Mouse (Mus musculus): Measurements from ENCODE around the gene Krtap4-1.

- no peak for TF ChIP-seq ZC3H11A (IDR thresholded peaks at IDR 0.05; ENCODE audit: borderline replicate concordance, low read depth, low read length)
- no peak for TF ChIP-seq CHD2 (IDR thresholded peaks at IDR 0.05; ENCODE audit: low read depth, low read length)
- no peak for TF ChIP-seq ZNF384 (IDR thresholded peaks at IDR 0.05; ENCODE audit: low read depth, low read length)
- TF ChIP-seq HCFC1 (IDR thresholded peaks at IDR 0.05; ENCODE audit: borderline replicate concordance, insufficient read depth, low read length) = no peak
These were observed 29.0 kb upstream of the Krtap4-1 start for GRCm38 (mm10) chr11:99657051-99657450.
